Mouse (Mus musculus): ENCODE data around the gene Gadd45a.

Gene Gadd45a

GRCm38 (mm10) chr6:67036837-67037628, at the start of gene Gadd45a:
Gadd45a (minus strand) TSS chr6:67037457.
- peak; percentile 96 to 97 for DNase-seq

GRCm38 (mm10) chr6:67085850-67086437, 48.7 kb upstream of the Gadd45a start:
- no peak for DNase-seq

- DNase-seq: no peak
Measured at GRCm38 (mm10) chr6:67084465-67084864, 47.2 kb upstream of the Gadd45a start.

GRCm38 (mm10) chr6:67081141-67081540, 43.9 kb upstream of the Gadd45a start:
- no peak for DNase-seq

- no peak for DNase-seq
Measured at GRCm38 (mm10) chr6:67078076-67078475, 40.8 kb upstream of the Gadd45a start.

- no peak for DNase-seq
Measured at GRCm38 (mm10) chr6:67077477-67077876, 40.2 kb upstream of the Gadd45a start.

GRCm38 (mm10) chr6:67076348-67076747, 39.1 kb upstream of the Gadd45a start:
- DNase-seq: no peak

GRCm38 (mm10) chr6:67074868-67075267, 37.6 kb upstream of the Gadd45a start:
- no peak for DNase-seq

GRCm38 (mm10) chr6:67073929-67074328, 36.7 kb upstream of the Gadd45a start:
- no peak for DNase-seq

GRCm38 (mm10) chr6:67073446-67073845, 36.2 kb upstream of the Gadd45a start:
- DNase-seq: no peak

GRCm38 (mm10) chr6:67071615-67072014, 34.4 kb upstream of the Gadd45a start:
- no peak for DNase-seq

- DNase-seq: no peak
Measured at GRCm38 (mm10) chr6:67069800-67070315, 32.6 kb upstream of the Gadd45a start.

GRCm38 (mm10) chr6:67069219-67069762, 32.0 kb upstream of the Gadd45a start:
- DNase-seq: no peak

- no peak for DNase-seq
Measured at GRCm38 (mm10) chr6:67060057-67060456, 22.8 kb upstream of the Gadd45a start.

GRCm38 (mm10) chr6:67057991-67058696, 20.9 kb upstream of the Gadd45a start:
- DNase-seq: no peak

GRCm38 (mm10) chr6:67057574-67057973, 20.3 kb upstream of the Gadd45a start:
- DNase-seq: no peak

- DNase-seq: no peak
Measured at GRCm38 (mm10) chr6:67056889-67057564, 19.8 kb upstream of the Gadd45a start.

GRCm38 (mm10) chr6:67056108-67056888, 19.0 kb upstream of the Gadd45a start:
- no peak for DNase-seq

GRCm38 (mm10) chr6:67050063-67050462, 12.8 kb upstream of the Gadd45a start:
- DNase-seq: no peak

GRCm38 (mm10) chr6:67049695-67050038, 12.4 kb upstream of the Gadd45a start:
- no peak for DNase-seq

GRCm38 (mm10) chr6:67048880-67049694, 11.8 kb upstream of the Gadd45a start:
- no peak for DNase-seq

All from cerebellum, postnatal 14 days (tissue).